Mouse (Mus musculus) intestine, postnatal 0 days (tissue): ENCODE measurements around the gene Gm49396. TPM values are rescaled to one million over a fixed set of nuclear protein-coding genes. Genes with fewer than 3 reads are reported as not detected.
A peak's percentile ranks its signal among the peaks of the same experiment; 100 is the strongest.

Source experiments
- ATAC-seq: fragments of 200-750 bp; cut with Nextera tagmentation; 2 replicates; pipeline ENCODE4 v1.8.0; 2017; ENCODE audit warnings: mild to moderate bottlenecking, moderate TSS enrichment, moderate library complexity
- H3K27ac ChIP-seq: fragments of 300-500 bp; sonication (generic); 2 replicates; pipeline ENCODE4 v1.5.1; 2014; ENCODE audit warnings: mild to moderate bottlenecking, low read depth, low read length, moderate library complexity
- H3K27me3 ChIP-seq: fragments of 300-500 bp; sonication (generic); replicated peaks from 2 replicates; pipeline ENCODE4 v1.6.1; 2014; ENCODE audit warnings: low read length, mixed read lengths; ENCODE audit not compliant: control insufficient read depth, insufficient read depth
- H3K36me3 ChIP-seq: fragments of 300-500 bp; sonication (generic); 2 replicates; pipeline ENCODE4 v1.6.1; 2014; ENCODE audit warnings: mild to moderate bottlenecking, moderate library complexity; ENCODE audit not compliant: control insufficient read depth, insufficient read depth
- H3K4me1 ChIP-seq: fragments of 300-500 bp; sonication (generic); replicated peaks from 2 replicates; pipeline ENCODE4 v1.6.1; 2014; ENCODE audit warnings: antibody characterized with exemption, low read length, mixed read lengths; ENCODE audit not compliant: control insufficient read depth, insufficient read depth
- H3K4me2 ChIP-seq: fragments of 300-500 bp; sonication (generic); replicated peaks from 2 replicates; pipeline ENCODE4 v1.6.1; 2014; ENCODE audit warnings: low read depth, mild to moderate bottlenecking, moderate library complexity
- H3K4me3 ChIP-seq: fragments of 300-500 bp; sonication (generic); 2 replicates; pipeline ENCODE4 v1.5.1; 2014; ENCODE audit warnings: low read depth, low read length
- H3K9ac ChIP-seq: fragments of 300-500 bp; sonication (generic); 2 replicates; pipeline ENCODE4 v1.6.1; 2014; ENCODE audit warnings: mild to moderate bottlenecking, low read depth, low read length
- H3K9me3 ChIP-seq: fragments of 300-500 bp; sonication (generic); 2 replicates; pipeline ENCODE4 v1.6.1; 2016; ENCODE audit warnings: mixed run types; ENCODE audit not compliant: control insufficient read depth
- CTCF ChIP-seq: sonication (generic); IDR thresholded peaks from 2 replicates; pipeline ENCODE4 v1.5.1; 2016; ENCODE audit warnings: low read depth, mild to moderate bottlenecking, control low read depth, antibody characterized with exemption, moderate library complexity
- WGBS: fragments of 180-500 bp; shearing (Covaris S2); extraction: QIAGEN DNeasy Blood & Tissue Kit; methylation state at CpG from one replicate; pipeline ENCODE4 v1.1.7; 2014; 5-methylcytosine and 5-hydroxymethylcytosine counted together
- polyA plus RNA-seq: library from polyadenylated mRNA; unstranded; fragments of >200 nt; fragmentation: Nextera tagmentation; extraction: Ambion mirVana; gene quantifications from 2 replicates; pipeline ENCODE4 v1.2.1, GENCODE M21; 2015

The Gm49396 gene
- polyA plus RNA-seq, 1 experiment from 2014 or later: 0.83 TPM

GRCm38 (mm10) chr7:30551445-30552101 is 11.6 kb upstream of the Gm49396 start:
- Histone ChIP-seq H3K9me3 (no peaks in the 10 kb centered on the region), H3K27ac (peak overlapping the region; percentile 89), H3K9ac (peak overlapping the region; percentile 59), H3K4me2 (peak overlapping the region; percentile 86), H3K36me3 (peaks cover 24% of the 10 kb centered on the region), H3K4me3 (peak overlapping the region; percentile 70), H3K4me1 (peaks cover 3% of the 10 kb centered on the region; the same call in 1 of the 2 replicates), H3K27me3 (no peaks in the 10 kb centered on the region)
- 3% methylated on average over 10 of the region's 10 CpGs for WGBS
- ATAC-seq: peak; percentile 66
- peak; percentile 67 for TF ChIP-seq CTCF

GRCm38 (mm10) chr7:30552102-30553020 is 10.8 kb upstream of the Gm49396 start, which contains the start of the genes Hspb6 and Proser3:
Hspb6 (plus strand) TSS chr7:30552178.
Proser3 (minus strand) TSS chr7:30552299.
- peaks cover 3% of the 10 kb centered on the region; the same call in 1 of the 2 replicates for H3K4me1 ChIP-seq
- peak within 1 kb of the TSS; percentile 70 for H3K4me3 ChIP-seq
- peaks cover 31% of the 10 kb centered on the region for H3K36me3 ChIP-seq
- ATAC-seq: peak; percentile 96
- H3K27me3 ChIP-seq: no peaks in the 10 kb centered on the region
- TF ChIP-seq CTCF: no peak
- under 1% methylated on average over 44 of the region's 44 CpGs for WGBS
- H3K9me3 ChIP-seq: no peaks in the 10 kb centered on the region
- peak within 1 kb of the TSS; percentile 89 for H3K27ac ChIP-seq
- H3K9ac ChIP-seq: peak within 1 kb of the TSS; percentile 59
- peak within 1 kb of the TSS; percentile 86 for H3K4me2 ChIP-seq

GRCm38 (mm10) chr7:30553021-30553589 is 10.0 kb upstream of the Gm49396 start:
- H3K9me3 ChIP-seq: no peaks in the 10 kb centered on the region
- peaks cover 31% of the 10 kb centered on the region for H3K36me3 ChIP-seq
- no peaks in the 10 kb centered on the region for H3K27me3 ChIP-seq
- H3K4me2 ChIP-seq: peak overlapping the region; percentile 86
- peak overlapping the region; percentile 70 for H3K4me3 ChIP-seq
- no peak for ATAC-seq
- peak overlapping the region; percentile 51 for H3K27ac ChIP-seq
- peaks cover 3% of the 10 kb centered on the region; the same call in 1 of the 2 replicates for H3K4me1 ChIP-seq
- 1% methylated on average over 23 of the region's 23 CpGs for WGBS
- no peak for TF ChIP-seq CTCF
- peak overlapping the region; percentile 47 for H3K9ac ChIP-seq

GRCm38 (mm10) chr7:30553810-30554584 is 9.1 kb upstream of the Gm49396 start:
- Histone ChIP-seq H3K9me3 (no peaks in the 10 kb centered on the region), H3K4me1 (peaks cover 7% of the 10 kb centered on the region; the same call in 1 of the 2 replicates), H3K4me2 (peak overlapping the region; percentile 86), H3K36me3 (peaks cover 31% of the 10 kb centered on the region), H3K4me3 (peak overlapping the region; percentile 70), H3K9ac (peak overlapping the region; percentile 47; the same call in 1 of the 2 replicates), H3K27ac (0 out of 2 replicates have a peak overlapping the region, but pooled peaks have one; percentile 51), H3K27me3 (no peaks in the 10 kb centered on the region)
- WGBS: 83% methylated on average over 22 of the region's 22 CpGs
- TF ChIP-seq CTCF: no peak
- no peak for ATAC-seq

GRCm38 (mm10) chr7:30556894-30557536 is 6.1 kb upstream of the Gm49396 start:
- Histone ChIP-seq H3K4me1 (peaks cover 7% of the 10 kb centered on the region; the same call in 1 of the 2 replicates), H3K27ac (no peak overlapping the region), H3K9me3 (no peaks in the 10 kb centered on the region), H3K9ac (no peak overlapping the region), H3K4me3 (no peak overlapping the region), H3K4me2 (no peak overlapping the region), H3K36me3 (peaks cover 31% of the 10 kb centered on the region), H3K27me3 (no peaks in the 10 kb centered on the region)
- no peak for ATAC-seq
- peak; percentile 49 for TF ChIP-seq CTCF
- 93% methylated on average over 18 of the region's 18 CpGs for WGBS
